Mouse (Mus musculus) adrenal gland, postnatal 36 days (tissue): ENCODE measurements around the gene Usp54. TPM values are rescaled to one million over a fixed set of nuclear protein-coding genes. Genes with fewer than 3 reads are reported as not detected.

Experiments
- DNase-seq, 2 experiments: peaks; one replicate each; pipeline ENCODE4 v3.0.0; 2021; ENCODE audit warnings: mixed read lengths in 1 of 2
- microRNA-seq: library from miRNA; unstranded; fragments of <30 nt; microRNA quantifications from one replicate; pipeline ENCODE4 v1.2.0, GENCODE M21; 2021
- total RNA-seq, 2 experiments: library from RNA; stranded (reverse); gene quantifications; 2 replicates each; pipeline ENCODE4 v1.2.3; 2021

The Usp54 gene
- total RNA-seq, 2 experiments from 2014 or later, result 14.1 to 14.6 TPM

DNA sequence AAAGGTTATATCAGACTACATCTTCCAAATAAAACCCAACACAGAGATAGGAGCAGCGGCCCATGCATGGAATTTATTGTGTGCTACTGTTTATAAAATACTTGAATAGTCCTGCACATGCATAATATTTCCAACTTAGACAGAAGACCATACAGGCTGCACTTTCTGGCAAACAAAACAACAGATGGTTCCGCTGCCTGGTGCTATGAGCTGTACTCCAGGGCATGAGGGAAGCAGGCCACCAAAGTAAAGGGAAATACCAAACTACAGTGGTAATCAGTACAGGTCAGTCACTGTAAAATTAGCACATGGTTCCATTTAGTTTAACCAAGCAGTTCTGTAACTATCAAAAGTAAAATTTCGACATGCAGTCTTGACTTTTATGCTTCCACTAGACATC, 140.9 kb downstream of the Usp54 start:
- no peak for DNase-seq

Small RNA genes lying within 50 kb of the gene (microRNA-seq; reads per million reads assigned to microRNA genes)
- 1.00 reads per million for gene Mir6946

Other genes with a start within 250 kb of the Usp54 start
- 10 to 100 TPM; 70.9 to 73.6 TPM for gene Mrps16, start 247.4 kb downstream of the Usp54 start, total RNA-seq
- gene Cfap70, start 188.8 kb downstream of the Usp54 start, total RNA-seq, result 1 to 10 TPM; 1.1 to 2.6 TPM
- gene Anxa7, start 160.9 kb downstream of the Usp54 start, total RNA-seq, result 100 to 1,000 TPM; 108 to 119 TPM
- gene Mss51, start 144.2 kb downstream of the Usp54 start, total RNA-seq, result 1 to 10 TPM in 1 of 2 experiments, under 1 TPM in 1; 0.79 to 1.0 TPM
- gene Ppp3cb, start 94.5 kb downstream of the Usp54 start, total RNA-seq, result 10 to 100 TPM; 66.8 to 67.6 TPM
- gene Myoz1, start 15.5 kb upstream of the Usp54 start, total RNA-seq, result not detected
- gene Synpo2l, start 27.3 kb upstream of the Usp54 start, total RNA-seq, result under 1 TPM; 0.30 TPM
- 100 to 1,000 TPM; 129 to 143 TPM for gene Sec24c, start 33.2 kb upstream of the Usp54 start, total RNA-seq
- gene Fut11, start 53.9 kb upstream of the Usp54 start, total RNA-seq, result 10 to 100 TPM; 17.8 to 21.4 TPM
- 10 to 100 TPM; 82.0 to 94.3 TPM for gene Chchd1, start 61.9 kb upstream of the Usp54 start, total RNA-seq
- gene Zswim8, start 66.5 kb upstream of the Usp54 start, total RNA-seq, result 100 to 1,000 TPM in 1 of 2 experiments, 10 to 100 TPM in 1; 97.8 to 135 TPM
- 10 to 100 TPM; 24.1 to 26.2 TPM for gene Ndst2, start 93.5 kb upstream of the Usp54 start, total RNA-seq
- gene Camk2g, start 153.0 kb upstream of the Usp54 start, total RNA-seq, result 10 to 100 TPM; 45.8 to 54.6 TPM
- 10 to 100 TPM; 33.9 to 59.2 TPM for gene Plau, start 195.6 kb upstream of the Usp54 start, total RNA-seq